Mouse (Mus musculus) E14TG2a.4 (cell line): ENCODE data around the gene Sympk.

ENCODE experiments used
- CTCF ChIP-seq: conservative IDR thresholded peaks from 2 replicates; pipeline ENCODE4 v1.5.1; 2014; ENCODE audit warnings: low read length
- NANOG ChIP-seq: IDR thresholded peaks from 2 replicates; pipeline ENCODE4 v1.6.1; 2014; ENCODE audit warnings: borderline replicate concordance, low read length, mixed read lengths

DNA sequence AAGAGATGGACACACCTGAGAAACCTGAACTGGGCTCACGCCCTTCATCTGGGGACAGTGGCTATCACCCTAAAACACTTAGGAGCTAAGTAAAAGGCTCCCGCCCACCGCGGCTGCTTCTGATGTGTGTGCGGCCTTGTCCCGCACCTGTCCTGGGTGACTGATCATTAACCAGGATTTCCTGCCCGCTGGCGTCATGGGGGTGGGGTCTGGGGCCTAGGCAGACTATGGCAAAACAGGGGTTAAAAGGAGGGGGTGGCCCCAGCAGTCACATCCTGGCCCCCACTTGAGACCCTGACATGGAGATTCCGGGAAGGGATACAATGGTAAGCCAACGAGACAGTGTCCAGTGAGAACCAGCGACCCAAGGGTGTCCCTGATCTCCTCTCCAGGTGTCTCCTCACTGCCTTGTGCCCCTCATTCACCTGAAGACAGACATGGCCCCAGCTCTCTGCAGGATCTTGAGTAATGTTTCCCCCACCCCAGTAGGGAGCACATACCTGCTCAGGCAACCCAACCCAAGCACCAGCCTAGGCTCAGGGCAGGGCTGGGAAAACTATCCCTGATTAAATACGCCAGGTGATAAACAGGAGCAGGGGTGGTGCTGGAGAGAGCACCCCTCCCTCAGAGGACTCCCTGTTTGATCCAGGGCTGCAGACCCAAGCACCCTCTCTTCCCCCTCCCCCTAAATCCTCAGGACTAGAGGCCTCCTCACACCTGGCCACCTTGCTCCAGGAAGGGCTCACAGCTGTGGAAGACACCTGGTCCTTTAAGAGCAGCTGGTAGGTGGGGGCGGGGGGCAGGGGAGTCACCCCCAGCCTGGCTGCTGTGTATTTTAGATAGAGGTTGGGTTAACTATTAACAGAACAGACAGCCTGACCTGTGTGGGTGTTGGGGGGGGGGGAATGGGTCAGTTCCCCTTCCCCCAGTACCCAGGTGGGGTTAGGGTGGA, 16.9 kb upstream of the Sympk start:
- TF ChIP-seq CTCF (no peak), NANOG (no peak)
